Comparison of ENCODE assay signal across 8 mouse cellular contexts in the genomic region with DNA sequence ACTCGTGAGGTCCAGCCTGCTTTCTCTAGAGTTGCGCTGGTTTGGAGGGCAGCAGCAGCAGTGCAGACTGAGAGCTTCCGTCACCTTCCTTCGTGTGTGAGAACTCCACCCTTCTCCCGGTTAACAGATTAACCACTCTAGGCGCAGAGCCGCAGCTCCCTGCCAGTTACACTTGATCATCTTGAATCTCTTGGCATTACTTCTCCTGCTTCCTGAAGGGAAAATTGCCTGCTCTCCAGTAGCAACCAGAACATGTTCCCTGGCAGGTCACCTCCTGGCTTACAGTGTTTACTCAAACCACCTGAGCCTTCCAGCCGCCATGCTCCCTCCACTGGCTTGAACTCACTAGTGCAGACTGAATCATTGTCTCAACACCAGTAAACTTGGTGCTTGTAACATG.
A peak's percentile ranks its signal among the peaks of the same experiment; 100 is the strongest.
DNase-seq lines count a peak whose midpoint lies in the region; ATAC-seq and TF ChIP-seq lines count a peak whose summit lies in the region.

No protein-coding gene starts in this region.

- TF ChIP-seq CTCF in liver, postnatal 0 days (IDR thresholded peaks at IDR 0.05; ENCODE audit: low read depth) = peak; percentile 42
- peak; percentile 56 for TF ChIP-seq CTCF in hindbrain, postnatal 0 days (IDR thresholded peaks at IDR 0.05; ENCODE audit: low read depth)
- 0 out of 2 replicates have a peak, but pooled peaks have one; percentile 27 for TF ChIP-seq CTCF in lung, embryonic 14.5 days (IDR thresholded peaks at IDR 0.05; ENCODE audit: low read depth)
- peak; percentile 60 for TF ChIP-seq CTCF in stomach, postnatal 0 days (IDR thresholded peaks at IDR 0.05; ENCODE audit: low read depth)

- no peaks in the 10 kb centered on the region for H3K27me3 ChIP-seq in liver, postnatal 0 days (ENCODE audit: insufficient read depth, low read length)
- no peaks in the 10 kb centered on the region for H3K27me3 ChIP-seq in liver, embryonic 12.5 days (replicated peaks)
- H3K27me3 ChIP-seq in hindbrain, postnatal 0 days (ENCODE audit: insufficient read depth, low read length) = no peaks in the 10 kb centered on the region
- H3K27me3 ChIP-seq in lung, embryonic 14.5 days (ENCODE audit: insufficient read depth, low read length) = no peaks in the 10 kb centered on the region
- no peaks in the 10 kb centered on the region for H3K27me3 ChIP-seq in stomach, postnatal 0 days (ENCODE audit: control insufficient read depth, insufficient read depth, low read length)

- peak overlapping the region; percentile 45 for H3K4me2 ChIP-seq in liver, postnatal 0 days (ENCODE audit: low read depth, low read length)
- no peak overlapping the region for H3K4me2 ChIP-seq in liver, embryonic 12.5 days
- H3K4me2 ChIP-seq in hindbrain, postnatal 0 days (ENCODE audit: low read depth, low read length) = no peak overlapping the region
- no peak overlapping the region for H3K4me2 ChIP-seq in lung, embryonic 14.5 days
- no peak overlapping the region for H3K4me2 ChIP-seq in stomach, postnatal 0 days (replicated peaks; ENCODE audit: low read depth)

- H3K9ac ChIP-seq in liver, postnatal 0 days (replicated peaks) = no peak overlapping the region
- no peak overlapping the region for H3K9ac ChIP-seq in liver, embryonic 12.5 days
- no peak overlapping the region for H3K9ac ChIP-seq in hindbrain, postnatal 0 days (replicated peaks; ENCODE audit: low read length)
- H3K9ac ChIP-seq in lung, embryonic 14.5 days = no peak overlapping the region
- H3K9ac ChIP-seq in stomach, postnatal 0 days (ENCODE audit: low read length) = no peak overlapping the region

- no peak; the same call in 1 of the 2 replicates for ATAC-seq in liver, postnatal 0 days
- no peak for ATAC-seq in liver, embryonic 12.5 days
- no peak for ATAC-seq in hindbrain, postnatal 0 days
- no peak for ATAC-seq in lung, embryonic 14.5 days (ENCODE audit: insufficient read depth)
- peak; percentile 75 for ATAC-seq in stomach, postnatal 0 days (ENCODE audit: low FRiP score, low TSS enrichment)
- ATAC-seq in CD4-positive, CD25-positive, alpha-beta regulatory T cell, adult 4 months = no peak

- no peaks in the 10 kb centered on the region for H3K9me3 ChIP-seq in liver, postnatal 0 days (ENCODE audit: low read length)
- H3K9me3 ChIP-seq in liver, embryonic 12.5 days (replicated peaks) = no peaks in the 10 kb centered on the region
- H3K9me3 ChIP-seq in hindbrain, postnatal 0 days (ENCODE audit: low read length) = no peaks in the 10 kb centered on the region
- H3K9me3 ChIP-seq in lung, embryonic 14.5 days (ENCODE audit: low read depth, low read length) = no peaks in the 10 kb centered on the region
- no peaks in the 10 kb centered on the region for H3K9me3 ChIP-seq in stomach, postnatal 0 days (ENCODE audit: control insufficient read depth, low read length)

- intact Hi-C loops in gastrocnemius, postnatal 36 days (cut with DNase I) = loop anchor here (5.0 kb wide), 1 partner anchor 220 kb away; no protein-coding TSS in a partner anchor

- DNase-seq in liver, postnatal 0 days = no peak
- DNase-seq in hindbrain, postnatal 0 days (ENCODE audit: low spot score) = peak; percentile 30
- peak; percentile 34 for DNase-seq in lung, embryonic 14.5 days
- DNase-seq in stomach, postnatal 0 days (ENCODE audit: low spot score) = peak; percentile 54
- no peak for DNase-seq in adrenal gland, postnatal 14 days
- DNase-seq in gastrocnemius, postnatal 36 days = no peak

- no peak overlapping the region for H3K4me3 ChIP-seq in liver, postnatal 0 days (ENCODE audit: low read depth, low read length)
- H3K4me3 ChIP-seq in liver, embryonic 12.5 days = no peak overlapping the region
- H3K4me3 ChIP-seq in hindbrain, postnatal 0 days (ENCODE audit: low read length) = no peak overlapping the region
- no peak overlapping the region for H3K4me3 ChIP-seq in lung, embryonic 14.5 days (ENCODE audit: low read depth, low read length)
- no peak overlapping the region for H3K4me3 ChIP-seq in stomach, postnatal 0 days (ENCODE audit: low read depth, low read length)

- H3K4me1 ChIP-seq in liver, postnatal 0 days (ENCODE audit: insufficient read depth) = 0 out of 2 replicates have a peak, but pooled peaks cover 4% of the 10 kb centered on the region
- peaks cover 35% of the 10 kb centered on the region for H3K4me1 ChIP-seq in liver, embryonic 12.5 days
- H3K4me1 ChIP-seq in hindbrain, postnatal 0 days (ENCODE audit: insufficient read depth, low read length) = peaks cover 32% of the 10 kb centered on the region
- peaks cover 8% of the 10 kb centered on the region; the same call in 1 of the 2 replicates for H3K4me1 ChIP-seq in lung, embryonic 14.5 days (ENCODE audit: insufficient read depth)
- H3K4me1 ChIP-seq in stomach, postnatal 0 days (replicated peaks; ENCODE audit: control insufficient read depth, insufficient read depth) = peaks cover 3% of the 10 kb centered on the region

- no peak overlapping the region for H3K27ac ChIP-seq in liver, postnatal 0 days (ENCODE audit: low read depth)
- no peak overlapping the region for H3K27ac ChIP-seq in liver, embryonic 12.5 days
- peak overlapping the region; percentile 61; the same call in 1 of the 2 replicates for H3K27ac ChIP-seq in hindbrain, postnatal 0 days
- H3K27ac ChIP-seq in lung, embryonic 14.5 days (ENCODE audit: low read depth) = no peak overlapping the region
- peak overlapping the region; percentile 19; the same call in 1 of the 2 replicates for H3K27ac ChIP-seq in stomach, postnatal 0 days (replicated peaks)

- TF ChIP-seq EP300 in liver, postnatal 0 days (IDR thresholded peaks at IDR 0.05; ENCODE audit: low read depth) = no peak
- no peak for TF ChIP-seq EP300 in stomach, postnatal 0 days (optimal IDR thresholded peaks at IDR 0.05)

- 55% methylated on average over 8 of the region's 8 CpGs for WGBS in liver, postnatal 0 days (ENCODE audit: insufficient replicate concordance)
- WGBS in liver, embryonic 12.5 days (ENCODE audit: insufficient replicate concordance) = 69% methylated on average over 8 of the region's 8 CpGs
- WGBS in hindbrain, postnatal 0 days = 51% methylated on average over 8 of the region's 8 CpGs
- WGBS in lung, embryonic 14.5 days = 45% methylated on average over 8 of the region's 8 CpGs
- 31% methylated on average over 8 of the region's 8 CpGs for WGBS in stomach, postnatal 0 days

- no peaks in the 10 kb centered on the region for H3K36me3 ChIP-seq in liver, postnatal 0 days (replicated peaks; ENCODE audit: insufficient read depth, low read length)
- H3K36me3 ChIP-seq in liver, embryonic 12.5 days = no peaks in the 10 kb centered on the region
- H3K36me3 ChIP-seq in hindbrain, postnatal 0 days (ENCODE audit: insufficient read depth, low read length) = no peaks in the 10 kb centered on the region
- no peaks in the 10 kb centered on the region for H3K36me3 ChIP-seq in lung, embryonic 14.5 days (ENCODE audit: insufficient read depth)
- no peaks in the 10 kb centered on the region for H3K36me3 ChIP-seq in stomach, postnatal 0 days (ENCODE audit: control insufficient read depth, insufficient read depth, low read length)

Comparison
In these comparisons a context has a peak if more than half of its experiments do, and no peak if none do; other contexts are left out.
1. DNase-seq: peak in hindbrain, postnatal 0 days (single experiment), lung, embryonic 14.5 days (single experiment) and stomach, postnatal 0 days (single experiment); none in liver, postnatal 0 days (single experiment), adrenal gland, postnatal 14 days (single experiment) and gastrocnemius, postnatal 36 days (0 of 2).
2. H3K27ac ChIP-seq: peak in hindbrain, postnatal 0 days (single experiment) and stomach, postnatal 0 days (single experiment); none in liver, postnatal 0 days (single experiment), liver, embryonic 12.5 days (single experiment) and lung, embryonic 14.5 days (single experiment).
3. Peak in every context shown above with its lines, with median percentiles within 50 percentile points of each other: CTCF ChIP-seq.